Mouse (Mus musculus) MEL (cell line): ENCODE measurements around the gene Hnf1b. TPM values are rescaled to one million over a fixed set of nuclear protein-coding genes. Genes with fewer than 3 reads are reported as not detected.

Experiments used
- DNase-seq: peaks from one replicate; pipeline ENCODE4 v3.0.0; 2011; ENCODE audit warnings: low read depth, low spot score
- H3K27ac ChIP-seq: 2 replicates; pipeline ENCODE4 v1.5.1; 2012; ENCODE audit warnings: low read depth, mild to moderate bottlenecking, control low read depth, low read length, moderate library complexity; ENCODE audit not compliant: control insufficient read depth
- H3K27me3 ChIP-seq, 2 experiments: fragments of 150-350 bp in 1 of 2; sonication (generic) in 1 of 2; 2 replicates each; pipeline ENCODE4 v1.6.1; 2012; ENCODE audit warnings: low read length in 2 of 2, mild to moderate bottlenecking in 2 of 2, improper control_type of control experiment in 1 of 2, moderate library complexity in 1 of 2; ENCODE audit not compliant: insufficient read depth in 2 of 2, control insufficient read depth in 1 of 2
- H3K36me3 ChIP-seq, 2 experiments: 2 replicates each; pipeline ENCODE4 v1.6.1; 2012 to 2014; ENCODE audit warnings: low read length in 2 of 2, improper control_type of control experiment in 1 of 2, inconsistent platforms in 1 of 2, mild to moderate bottlenecking in 1 of 2; ENCODE audit not compliant: insufficient read depth in 2 of 2, control insufficient read depth in 1 of 2
- H3K4me1 ChIP-seq, 2 experiments: fragments of 150-350 bp in 1 of 2; sonication (generic) in 1 of 2; 2 replicates each; pipeline ENCODE4 v1.6.1; 2012; ENCODE audit warnings: low read length in 2 of 2, improper control_type of control experiment in 1 of 2, mild to moderate bottlenecking in 1 of 2; ENCODE audit not compliant: insufficient read depth in 2 of 2, control insufficient read depth in 1 of 2
- H3K4me3 ChIP-seq, 2 experiments: fragments of 150-350 bp in 1 of 2; sonication (generic) in 1 of 2; 2 replicates each; pipeline ENCODE4 v1.5.1; 2012; ENCODE audit warnings: low read depth in 2 of 2, low read length in 2 of 2, mild to moderate bottlenecking in 2 of 2, moderate library complexity in 2 of 2, control low read depth in 1 of 2, improper control_type of control experiment in 1 of 2; ENCODE audit not compliant: control insufficient read depth in 1 of 2, insufficient read depth in 1 of 2
- H3K79me2 ChIP-seq: 2 replicates; pipeline ENCODE4 v1.6.1; 2012; ENCODE audit warnings: mild to moderate bottlenecking, low read length, moderate library complexity; ENCODE audit not compliant: control insufficient read depth, poor library complexity, insufficient read depth
- H3K9ac ChIP-seq: 2 replicates; pipeline ENCODE4 v1.6.1; 2012; ENCODE audit warnings: low read depth, mild to moderate bottlenecking, control low read depth, low read length, moderate library complexity; ENCODE audit not compliant: control insufficient read depth, poor library complexity, severe bottlenecking
- H3K9me3 ChIP-seq: fragments of 150-350 bp; sonication (generic); replicated peaks from 2 replicates; pipeline ENCODE4 v1.6.1; 2012; ENCODE audit warnings: mild to moderate bottlenecking, low read length, improper control_type of control experiment, moderate library complexity; ENCODE audit not compliant: insufficient read depth
- BHLHE40 ChIP-seq: IDR thresholded peaks from 2 replicates; pipeline ENCODE4 v1.6.1; 2012; ENCODE audit warnings: low read depth, mild to moderate bottlenecking, inconsistent platforms, low read length, improper control_type of control experiment, borderline replicate concordance
- CHD1 ChIP-seq: IDR thresholded peaks from 2 replicates; pipeline ENCODE4 v1.6.1; 2012; ENCODE audit warnings: low read depth, mild to moderate bottlenecking, inconsistent platforms, low read length, improper control_type of control experiment
- CHD2 ChIP-seq: IDR thresholded peaks from 2 replicates; pipeline ENCODE4 v1.6.1; 2011; ENCODE audit warnings: low read length, improper control_type of control experiment
- CTCF ChIP-seq, 3 experiments: IDR thresholded peaks in 2 of 3; conservative IDR thresholded peaks in 1 of 3; 2 replicates each; pipeline ENCODE4 v1.5.1; 2011 to 2012; ENCODE audit warnings: low read length in 3 of 3, low read depth in 2 of 3, mild to moderate bottlenecking in 2 of 3, improper control_type of control experiment in 1 of 3, inconsistent platforms in 1 of 3, mixed read lengths in 1 of 3, moderate library complexity in 1 of 3; ENCODE audit not compliant: control insufficient read depth in 1 of 3, insufficient read depth in 1 of 3, poor library complexity in 1 of 3, severe bottlenecking in 1 of 3
- E2F4 ChIP-seq: IDR thresholded peaks from 2 replicates; pipeline ENCODE4 v1.6.1; 2011; ENCODE audit warnings: low read depth, low read length, improper control_type of control experiment, borderline replicate concordance
- ELF1 ChIP-seq: IDR thresholded peaks from 2 replicates; pipeline ENCODE4 v1.6.1; 2014; ENCODE audit warnings: low read depth, mild to moderate bottlenecking, inconsistent platforms, low read length, improper control_type of control experiment, moderate library complexity
- ETS1 ChIP-seq: IDR thresholded peaks from 2 replicates; pipeline ENCODE4 v1.6.1; 2012; ENCODE audit warnings: low read depth, mild to moderate bottlenecking, inconsistent platforms, low read length, improper control_type of control experiment, moderate library complexity
- GABPA ChIP-seq: IDR thresholded peaks from 2 replicates; pipeline ENCODE4 v1.6.1; 2012; ENCODE audit warnings: low read depth, mild to moderate bottlenecking, inconsistent platforms, low read length, improper control_type of control experiment, moderate library complexity
- GATA1 ChIP-seq: IDR thresholded peaks from 2 replicates; pipeline ENCODE4 v1.6.1; 2011; ENCODE audit warnings: low read depth, low read length, improper control_type of control experiment
- MAFK ChIP-seq: IDR thresholded peaks from 2 replicates; pipeline ENCODE4 v1.6.1; 2011; ENCODE audit warnings: low read depth, mild to moderate bottlenecking, low read length, improper control_type of control experiment, borderline replicate concordance
- MAZ ChIP-seq: IDR thresholded peaks from 2 replicates; pipeline ENCODE4 v1.6.1; 2012; ENCODE audit warnings: low read depth, mild to moderate bottlenecking, inconsistent platforms, low read length, improper control_type of control experiment
- MEF2A ChIP-seq: IDR thresholded peaks from 2 replicates; pipeline ENCODE4 v1.6.1; 2014; ENCODE audit warnings: low read depth, mild to moderate bottlenecking, inconsistent platforms, low read length, improper control_type of control experiment; ENCODE audit not compliant: poor library complexity, insufficient replicate concordance, severe bottlenecking; ENCODE audit errors: extremely low read depth
- MXI1 ChIP-seq: IDR thresholded peaks from 2 replicates; pipeline ENCODE4 v1.6.1; 2011; ENCODE audit warnings: mild to moderate bottlenecking, low read depth, low read length, improper control_type of control experiment
- MYB ChIP-seq: IDR thresholded peaks from 2 replicates; pipeline ENCODE4 v1.6.1; 2011; ENCODE audit warnings: mild to moderate bottlenecking, low read depth, low read length, improper control_type of control experiment
- NRF1 ChIP-seq: IDR thresholded peaks from 2 replicates; pipeline ENCODE4 v1.6.1; 2014; ENCODE audit warnings: low read depth, mild to moderate bottlenecking, inconsistent platforms, low read length, improper control_type of control experiment, moderate library complexity; ENCODE audit not compliant: poor library complexity, insufficient read depth, severe bottlenecking
- POLR2A ChIP-seq, 2 experiments: IDR thresholded peaks; 2 replicates each; pipeline ENCODE4 v1.6.1; 2011 to 2012; ENCODE audit warnings: low read length in 2 of 2, mild to moderate bottlenecking in 2 of 2, control low read depth in 1 of 2, improper control_type of control experiment in 1 of 2, low read depth in 1 of 2, moderate library complexity in 1 of 2; ENCODE audit not compliant: control insufficient read depth in 1 of 2, insufficient read depth in 1 of 2, poor library complexity in 1 of 2
- POLR2AphosphoS2 ChIP-seq: IDR thresholded peaks from 2 replicates; pipeline ENCODE4 v1.6.1; 2011; ENCODE audit warnings: low read length, improper control_type of control experiment
- POLR2AphosphoS5 ChIP-seq: IDR thresholded peaks from 2 replicates; pipeline ENCODE4 v1.6.1; 2012; ENCODE audit warnings: low read depth, borderline replicate concordance, mild to moderate bottlenecking, inconsistent platforms, low read length, moderate library complexity, mixed read lengths
- RAD21 ChIP-seq: IDR thresholded peaks from 2 replicates; pipeline ENCODE4 v1.6.1; 2011; ENCODE audit warnings: mild to moderate bottlenecking, low read depth, low read length, improper control_type of control experiment
- SIN3A ChIP-seq: IDR thresholded peaks from 2 replicates; pipeline ENCODE4 v1.6.1; 2012; ENCODE audit warnings: low read length, improper control_type of control experiment, inconsistent platforms
- TBP ChIP-seq: IDR thresholded peaks from 2 replicates; pipeline ENCODE4 v1.8.0; 2011; ENCODE audit warnings: low read depth, low read length, improper control_type of control experiment
- TCF12 ChIP-seq: IDR thresholded peaks from 2 replicates; pipeline ENCODE4 v1.6.1; 2014; ENCODE audit warnings: low read depth, mild to moderate bottlenecking, inconsistent platforms, low read length, improper control_type of control experiment, moderate library complexity
- ZC3H11A ChIP-seq: IDR thresholded peaks from 2 replicates; pipeline ENCODE4 v1.6.1; 2012; ENCODE audit warnings: low read depth, mild to moderate bottlenecking, inconsistent platforms, low read length, improper control_type of control experiment
- ZNF384 ChIP-seq: IDR thresholded peaks from 2 replicates; pipeline ENCODE4 v1.6.1; 2012; ENCODE audit warnings: low read depth, mild to moderate bottlenecking, inconsistent platforms, low read length, improper control_type of control experiment
- polyA plus RNA-seq, 2 experiments: library from polyadenylated mRNA; stranded (reverse) in 1 of 2; unstranded in 1 of 2; fragments of >175 nt in 1 of 2; fragments of >200 nt in 1 of 2; gene quantifications; 2 replicates each; pipeline versions ENCODE4 v1.2.1 to v1.2.4; 2012; ENCODE audit warnings: low replicate concordance in 2 of 2, low read depth in 1 of 2; ENCODE audit not compliant: insufficient read length in 2 of 2, insufficient read depth in 1 of 2, missing spikeins in 1 of 2
- total RNA-seq: library from RNA; depleted of rRNA; stranded (reverse); fragments of 300-350 nt; gene quantifications from 2 replicates; pipeline ENCODE4 v1.2.3, GENCODE M21; 2012

The Hnf1b gene
- total and polyA plus RNA-seq, 3 experiments, result not detected

GRCm38 (mm10) chr11:83873509-83873908 lies 23.6 kb downstream of the Hnf1b start:
- Histone ChIP-seq H3K9ac (no peak overlapping the region), H3K4me3 (no peak overlapping the region), H3K36me3 (no peaks in the 10 kb centered on the region), H3K9me3 (no peaks in the 10 kb centered on the region), H3K79me2 (no peaks in the 10 kb centered on the region), H3K27ac (no peak overlapping the region), H3K27me3 (peaks cover 15 to 26% of the 10 kb centered on the region in 2 experiments), H3K4me1 (no peaks in the 10 kb centered on the region)
- TF ChIP-seq MAFK, result no peak
- TF ChIP-seq ZNF384, result no peak
- no peak for TF ChIP-seq MXI1
- no peak for TF ChIP-seq MEF2A
- TF ChIP-seq ZC3H11A, result no peak
- no peak for TF ChIP-seq POLR2AphosphoS5
- TF ChIP-seq TCF12, result no peak
- TF ChIP-seq CHD2, result no peak
- TF ChIP-seq BHLHE40, result no peak
- DNase-seq, result no peak

GRCm38 (mm10) chr11:83876630-83877029 lies 26.8 kb downstream of the Hnf1b start:
- DNase-seq, result no peak
- H3K4me3 ChIP-seq, result no peak overlapping the region
- H3K36me3 ChIP-seq, result no peaks in the 10 kb centered on the region
- peaks cover 35 to 51% of the 10 kb centered on the region in 2 experiments for H3K27me3 ChIP-seq
- no peak for TF ChIP-seq GATA1
- TF ChIP-seq MEF2A, result no peak
- TF ChIP-seq TBP, result no peak
- no peak for TF ChIP-seq ETS1
- TF ChIP-seq ELF1, result no peak
- no peak for TF ChIP-seq POLR2A (IDR thresholded peaks at IDR 0.05; ENCODE audit: control insufficient read depth in 1 of 2, insufficient read depth in 1 of 2, low read depth in 1 of 2, low read length in 2 of 2, poor library complexity in 1 of 2)
- TF ChIP-seq POLR2AphosphoS2, result no peak
- no peak for TF ChIP-seq MAZ
- no peak for TF ChIP-seq GABPA
- no peak for TF ChIP-seq RAD21
- TF ChIP-seq TCF12, result no peak
- TF ChIP-seq MYB, result no peak
- TF ChIP-seq E2F4, result no peak
- TF ChIP-seq POLR2AphosphoS5, result no peak
- no peak for TF ChIP-seq CHD1
- no peak for TF ChIP-seq CTCF (IDR thresholded peaks at IDR 0.05 in 2 of 3, conservative IDR thresholded peaks at IDR 0.05 in 1 of 3; ENCODE audit: control insufficient read depth in 1 of 3, insufficient read depth in 1 of 3, low read depth in 2 of 3, low read length in 3 of 3, poor library complexity in 1 of 3, severe bottlenecking in 1 of 3)
- no peak for TF ChIP-seq SIN3A
- TF ChIP-seq NRF1, result no peak
- TF ChIP-seq MAFK, result no peak
- no peak for TF ChIP-seq ZC3H11A
- H3K27ac ChIP-seq, result no peak overlapping the region
- H3K9ac ChIP-seq, result no peak overlapping the region
- H3K4me1 ChIP-seq, result no peaks in the 10 kb centered on the region
- no peaks in the 10 kb centered on the region for H3K79me2 ChIP-seq
- H3K9me3 ChIP-seq, result no peaks in the 10 kb centered on the region
